In genomic region chr11:4594608-4595500, GRCm38 (mm10) we compare ENCODE assay signal across 8 mouse cellular contexts. TPM values are rescaled to one million over a fixed set of nuclear protein-coding genes. Genes with fewer than 3 reads are reported as not detected.
DNase-seq lines count a peak whose midpoint lies in the region; ATAC-seq and TF ChIP-seq lines count a peak whose summit lies in the region.

Gene Mtmr3 (minus strand): TSS chr11:4594863.

- H3K4me3 ChIP-seq in ES-Bruce4 (ENCODE audit: low read depth, low read length), result peak within 1 kb of the TSS; percentile 84
- H3K4me3 ChIP-seq in forebrain, embryonic 14.5 days (ENCODE audit: low read depth, low read length), result peak within 1 kb of the TSS; percentile 98
- peak within 1 kb of the TSS; percentile 98 for H3K4me3 ChIP-seq in neural tube, embryonic 15.5 days (replicated peaks)

- no peak for TF ChIP-seq POLR2A in ES-Bruce4 (IDR thresholded peaks at IDR 0.05; ENCODE audit: insufficient read depth, low read length)

- no peak within 1 kb of the TSS for H3K27ac ChIP-seq in ES-Bruce4 (ENCODE audit: insufficient read depth, low read length)
- H3K27ac ChIP-seq in forebrain, embryonic 14.5 days (ENCODE audit: low read depth, low read length), result peak within 1 kb of the TSS; percentile 95
- peak within 1 kb of the TSS; percentile 91 for H3K27ac ChIP-seq in neural tube, embryonic 15.5 days (replicated peaks)

- H3K27me3 ChIP-seq in ES-Bruce4 (ENCODE audit: control insufficient read depth, insufficient read depth, low read length, poor library complexity, severe bottlenecking), result no peaks in the 10 kb centered on the region
- H3K27me3 ChIP-seq in forebrain, embryonic 14.5 days (replicated peaks; ENCODE audit: control insufficient read depth, insufficient read depth, low read length), result no peaks in the 10 kb centered on the region
- no peaks in the 10 kb centered on the region for H3K27me3 ChIP-seq in neural tube, embryonic 15.5 days (replicated peaks)

- TF ChIP-seq CTCF in ES-Bruce4 (IDR thresholded peaks at IDR 0.05; ENCODE audit: low read depth, low read length), result no peak

- WGBS in forebrain, embryonic 14.5 days, result 5% methylated on average over 52 of the region's 53 CpGs
- 4% methylated on average over 53 of the region's 53 CpGs for WGBS in neural tube, embryonic 15.5 days

- peak within 1 kb of the TSS; percentile 99 for H3K9ac ChIP-seq in ES-Bruce4 (ENCODE audit: low read depth, poor library complexity, severe bottlenecking)
- peak within 1 kb of the TSS; percentile 96 for H3K9ac ChIP-seq in forebrain, embryonic 14.5 days (ENCODE audit: low read length)
- peak within 1 kb of the TSS; percentile 81 for H3K9ac ChIP-seq in neural tube, embryonic 15.5 days (replicated peaks)

- ATAC-seq in cerebellum, adult (ENCODE audit: insufficient number of reproducible peaks, low FRiP score, low TSS enrichment), result peak; percentile 84
- ATAC-seq in forebrain, embryonic 14.5 days, result peak; percentile 94
- ATAC-seq in neural tube, embryonic 15.5 days (ENCODE audit: low FRiP score), result peak; percentile 95

- TF ChIP-seq EP300 in ES-Bruce4 (IDR thresholded peaks at IDR 0.05; ENCODE audit: insufficient read depth, low read depth, low read length), result 0 out of 2 replicates have a peak, but pooled peaks have one; percentile 55

- H3K9me3 ChIP-seq in ES-Bruce4 (replicated peaks; ENCODE audit: control insufficient read depth, insufficient read depth, low read length, poor library complexity, severe bottlenecking), result no peaks in the 10 kb centered on the region
- no peaks in the 10 kb centered on the region for H3K9me3 ChIP-seq in forebrain, embryonic 14.5 days (replicated peaks; ENCODE audit: control insufficient read depth, low read length)
- H3K9me3 ChIP-seq in neural tube, embryonic 15.5 days (replicated peaks), result no peaks in the 10 kb centered on the region

- H3K36me3 ChIP-seq in ES-Bruce4 (ENCODE audit: control insufficient read depth, insufficient read depth, low read length, poor library complexity, severe bottlenecking), result no peaks in the 10 kb centered on the region
- no peaks in the 10 kb centered on the region for H3K36me3 ChIP-seq in forebrain, embryonic 14.5 days (ENCODE audit: control insufficient read depth, insufficient read depth, low read length)
- no peaks in the 10 kb centered on the region for H3K36me3 ChIP-seq in neural tube, embryonic 15.5 days

- DNase-seq in forebrain, embryonic 14.5 days (ENCODE audit: low spot score), result peak; percentile 97
- peak; percentile 97 to 99 for DNase-seq in heart, postnatal 14 days
- DNase-seq in layer of hippocampus, adult 11-12 months (ENCODE audit: low spot score), result peak; percentile 94
- DNase-seq in lung, adult 18-20 months, result peak; percentile 95 to 96
- DNase-seq in testis, postnatal 14 days (ENCODE audit: low spot score), result peak; percentile 94

- peak within 1 kb of the TSS; percentile 72 for H3K4me2 ChIP-seq in forebrain, embryonic 14.5 days (ENCODE audit: low read length)
- peak within 1 kb of the TSS; percentile 65 for H3K4me2 ChIP-seq in neural tube, embryonic 15.5 days

- intact Hi-C loops in heart, postnatal 14 days (cut with DNase I), result loop anchor here (5.0 kb wide), 2 partner anchors 42 to 43 kb away; partner anchors contain the start of gene Ascc2

- H3K4me1 ChIP-seq in ES-Bruce4 (ENCODE audit: control insufficient read depth, insufficient read depth, low read length), result no peaks in the 10 kb centered on the region
- H3K4me1 ChIP-seq in forebrain, embryonic 14.5 days (ENCODE audit: control insufficient read depth, insufficient read depth, low read length), result peaks cover 14% of the 10 kb centered on the region
- H3K4me1 ChIP-seq in neural tube, embryonic 15.5 days, result peaks cover 24% of the 10 kb centered on the region

RNA-seq across cellular contexts. Expression of gene Mtmr3, which starts in this region (rescaled TPM):
- 26.8 and 31.2 TPM in 2 replicates for polyA plus RNA-seq in ES-Bruce4 (2011; ENCODE audit: insufficient read depth, insufficient read length, low read depth, missing spikeins)
- polyA plus RNA-seq in forebrain, embryonic 14.5 days (2014; fragmentation: Nextera tagmentation; extraction: Ambion mirVana), result 26.1 and 35.1 TPM in 2 replicates
- 10 to 100 TPM; 48.7 to 50.7 TPM for total RNA-seq in heart, postnatal 14 days (2021)
- polyA plus RNA-seq in neural tube, embryonic 15.5 days (2015; fragmentation: Nextera tagmentation; extraction: Ambion mirVana), result 26.6 and 27.3 TPM in 2 replicates
